Mouse (Mus musculus): ENCODE measurements around the gene Ttc12. TPM values are rescaled to one million over a fixed set of nuclear protein-coding genes. Genes with fewer than 3 reads are reported as not detected.

The Ttc12 gene
- polyA plus RNA-seq, 1 experiment from 2014 or later = 2.1 TPM

DNA sequence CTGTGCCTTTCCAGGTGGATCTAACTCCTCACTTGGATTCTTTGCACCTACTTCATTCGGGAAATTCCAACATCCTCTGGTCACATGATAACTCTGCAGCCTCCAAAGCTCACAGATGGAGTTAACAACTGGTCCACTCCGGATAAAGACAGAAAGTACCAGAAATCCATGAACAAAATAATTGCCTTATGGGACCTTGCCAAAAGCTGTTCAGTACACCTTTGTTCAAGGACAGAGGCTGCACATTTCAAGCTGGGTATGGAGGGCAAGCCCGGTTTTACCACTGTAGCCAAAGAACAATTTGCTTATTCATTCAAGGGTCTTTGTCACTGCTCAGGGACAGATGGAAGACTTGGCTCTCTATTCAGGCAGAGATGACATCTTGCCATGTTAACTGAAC lies 43.4 kb downstream of the Ttc12 start:
- no peak for DNase-seq (ENCODE audit: low spot score, missing footprints)
- WGBS = 77% methylated on average over 3 of the region's 3 CpGs

DNA sequence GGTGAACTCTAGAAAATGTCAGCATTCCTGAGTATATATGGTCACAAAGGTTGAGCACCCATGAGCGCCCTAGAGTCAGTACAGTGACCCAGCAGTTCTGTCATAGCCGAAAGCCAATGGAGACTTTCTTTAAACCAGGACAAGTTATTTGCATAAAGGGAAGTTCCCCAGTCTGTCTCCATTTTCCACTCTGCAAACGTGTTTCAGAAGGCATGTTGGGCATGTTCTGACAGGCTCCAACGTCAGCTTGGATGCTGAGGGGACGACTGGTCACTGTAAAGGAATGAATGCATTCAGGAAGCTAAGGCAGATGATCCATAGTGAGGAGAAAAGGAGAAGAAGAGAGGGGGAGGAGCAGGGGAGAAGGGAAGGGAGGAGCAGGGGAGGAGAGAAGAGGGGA lies 58.5 kb downstream of the Ttc12 start:
- 79% methylated on average over 5 of the region's 5 CpGs for WGBS
- H3K4me1 ChIP-seq (ENCODE audit: control insufficient read depth, insufficient read depth, low read length) = no peaks in the 10 kb centered on the region; the same call in 1 of the 2 replicates
- H3K4me2 ChIP-seq = no peak overlapping the region
- DNase-seq (ENCODE audit: low spot score, missing footprints) (no peak), ATAC-seq (ENCODE audit: low FRiP score) (no peak)
- H3K9me3 ChIP-seq (ENCODE audit: control insufficient read depth, low read length) = no peaks in the 10 kb centered on the region
- H3K9ac ChIP-seq (ENCODE audit: low read length) = no peak overlapping the region
- no peaks in the 10 kb centered on the region for H3K27me3 ChIP-seq (ENCODE audit: control insufficient read depth, insufficient read depth, low read length)
- H3K4me3 ChIP-seq (ENCODE audit: low read depth, low read length) = no peak overlapping the region
- no peaks in the 10 kb centered on the region for H3K36me3 ChIP-seq (ENCODE audit: control insufficient read depth, insufficient read depth, low read length)
- no peak overlapping the region for H3K27ac ChIP-seq (ENCODE audit: low read depth, low read length)

More for the DNA sequence above, 43.4 kb downstream of the Ttc12 start:
- Histone ChIP-seq H3K4me3 (ENCODE audit: low read depth, low read length) (no peak overlapping the region), H3K27ac (ENCODE audit: low read depth, low read length) (no peak overlapping the region), H3K9ac (ENCODE audit: low read length) (no peak overlapping the region), H3K4me2 (no peak overlapping the region), H3K36me3 (ENCODE audit: control insufficient read depth, insufficient read depth, low read length) (no peaks in the 10 kb centered on the region), H3K27me3 (ENCODE audit: control insufficient read depth, insufficient read depth, low read length) (no peaks in the 10 kb centered on the region), H3K4me1 (ENCODE audit: control insufficient read depth, insufficient read depth, low read length) (no peaks in the 10 kb centered on the region), H3K9me3 (ENCODE audit: control insufficient read depth, low read length) (no peaks in the 10 kb centered on the region)
- ATAC-seq (ENCODE audit: low FRiP score) = no peak

DNA sequence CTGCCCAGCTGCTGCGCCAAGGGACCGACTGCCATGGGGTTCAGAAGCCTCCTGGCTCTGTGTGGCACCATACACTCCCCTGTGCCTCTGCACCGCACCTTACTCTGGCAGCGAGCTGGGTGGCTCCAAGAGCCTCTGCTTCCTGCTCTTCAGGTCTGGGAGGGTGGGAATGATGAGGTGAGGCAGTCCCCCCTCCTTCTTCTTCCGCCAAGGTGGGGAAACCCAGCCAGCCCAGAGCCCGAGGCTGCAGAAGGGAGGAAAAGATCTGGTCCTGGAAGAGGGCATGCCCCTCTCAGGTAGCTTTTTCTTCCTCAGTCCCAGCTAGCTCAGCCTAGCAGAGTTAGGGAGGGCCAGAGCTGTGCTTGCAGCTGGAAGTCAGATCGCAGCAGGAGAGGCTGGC lies 59.1 kb downstream of the Ttc12 start, which contains the start of gene Ankk1:
Gene Ankk1, minus strand, starts transcription at position 101 of the 400 bp plus-strand sequence.
- WGBS = 87% methylated on average over 7 of the region's 7 CpGs
- Histone ChIP-seq H3K9me3 (ENCODE audit: control insufficient read depth, low read length) (no peaks in the 10 kb centered on the region), H3K4me2 (no peak within 1 kb of the TSS), H3K27ac (ENCODE audit: low read depth, low read length) (no peak within 1 kb of the TSS), H3K4me3 (ENCODE audit: low read depth, low read length) (no peak within 1 kb of the TSS), H3K27me3 (ENCODE audit: control insufficient read depth, insufficient read depth, low read length) (no peaks in the 10 kb centered on the region), H3K36me3 (ENCODE audit: control insufficient read depth, insufficient read depth, low read length) (no peaks in the 10 kb centered on the region), H3K9ac (ENCODE audit: low read length) (no peak within 1 kb of the TSS), H3K4me1 (ENCODE audit: control insufficient read depth, insufficient read depth, low read length) (no peaks in the 10 kb centered on the region; the same call in 1 of the 2 replicates)
- DNase-seq (ENCODE audit: low spot score, missing footprints) (no peak), ATAC-seq (ENCODE audit: low FRiP score) (no peak)

DNA sequence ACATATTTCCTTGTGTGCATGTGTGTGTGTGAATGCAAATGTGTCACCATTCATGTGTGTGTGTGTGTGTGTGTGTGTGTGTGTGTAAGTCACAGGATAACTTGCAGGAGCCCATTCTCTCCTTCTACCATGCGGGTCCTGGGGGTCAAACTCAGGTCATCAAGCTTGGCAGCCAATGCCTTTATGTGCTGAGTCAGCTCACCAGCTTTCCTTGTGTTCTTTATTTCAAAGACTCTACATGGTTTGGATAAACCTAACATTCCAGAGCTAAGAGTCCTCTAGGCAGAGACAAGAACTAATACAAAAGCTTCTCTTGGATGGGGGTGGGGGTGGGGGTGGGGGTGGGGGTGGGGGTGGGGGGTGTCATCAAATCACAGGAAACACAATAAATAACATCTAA lies 60.4 kb downstream of the Ttc12 start:
- no peak overlapping the region for H3K27ac ChIP-seq (ENCODE audit: low read depth, low read length)
- H3K4me2 ChIP-seq = no peak overlapping the region
- no peak overlapping the region for H3K9ac ChIP-seq (ENCODE audit: low read length)
- WGBS = 71% methylated on average over 1 of the region's 1 CpGs
- no peaks in the 10 kb centered on the region for H3K36me3 ChIP-seq (ENCODE audit: control insufficient read depth, insufficient read depth, low read length)
- ATAC-seq (ENCODE audit: low FRiP score) (no peak), DNase-seq (ENCODE audit: low spot score, missing footprints) (no peak)
- H3K4me3 ChIP-seq (ENCODE audit: low read depth, low read length) = no peak overlapping the region
- H3K9me3 ChIP-seq (ENCODE audit: control insufficient read depth, low read length) = no peaks in the 10 kb centered on the region
- no peaks in the 10 kb centered on the region for H3K27me3 ChIP-seq (ENCODE audit: control insufficient read depth, insufficient read depth, low read length)
- H3K4me1 ChIP-seq (ENCODE audit: control insufficient read depth, insufficient read depth, low read length) = no peaks in the 10 kb centered on the region; the same call in 1 of the 2 replicates

DNA sequence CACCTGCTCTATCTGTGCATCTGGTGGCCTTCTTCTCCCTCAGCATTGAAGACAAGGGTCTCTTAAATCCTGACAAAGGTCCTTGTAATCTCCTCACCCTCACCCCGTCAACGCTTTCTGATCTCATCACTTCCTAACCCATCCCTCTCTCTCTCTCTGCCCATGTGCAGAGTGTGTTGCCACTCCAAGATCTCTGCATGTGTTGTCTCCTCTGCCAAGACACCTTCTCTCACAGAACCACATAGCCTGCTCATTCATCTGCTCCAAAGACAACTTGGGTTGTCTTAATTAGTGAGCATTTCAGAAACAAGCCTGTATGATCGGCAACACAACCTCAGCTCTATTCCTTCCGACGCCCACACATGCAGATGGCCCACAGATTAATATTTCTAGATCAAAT lies 62.2 kb downstream of the Ttc12 start:
- no peaks in the 10 kb centered on the region for H3K36me3 ChIP-seq (ENCODE audit: control insufficient read depth, insufficient read depth, low read length)
- H3K9me3 ChIP-seq (ENCODE audit: control insufficient read depth, low read length) = no peaks in the 10 kb centered on the region
- ATAC-seq (ENCODE audit: low FRiP score) (no peak), DNase-seq (ENCODE audit: low spot score, missing footprints) (no peak)
- H3K27me3 ChIP-seq (ENCODE audit: control insufficient read depth, insufficient read depth, low read length) = no peaks in the 10 kb centered on the region
- H3K4me1 ChIP-seq (ENCODE audit: control insufficient read depth, insufficient read depth, low read length) = no peaks in the 10 kb centered on the region; the same call in 1 of the 2 replicates
- 93% methylated on average over 5 of the region's 5 CpGs for WGBS
- H3K9ac ChIP-seq (ENCODE audit: low read length) = no peak overlapping the region
- H3K27ac ChIP-seq (ENCODE audit: low read depth, low read length) = no peak overlapping the region
- no peak overlapping the region for H3K4me2 ChIP-seq
- H3K4me3 ChIP-seq (ENCODE audit: low read depth, low read length) = no peak overlapping the region

DNA sequence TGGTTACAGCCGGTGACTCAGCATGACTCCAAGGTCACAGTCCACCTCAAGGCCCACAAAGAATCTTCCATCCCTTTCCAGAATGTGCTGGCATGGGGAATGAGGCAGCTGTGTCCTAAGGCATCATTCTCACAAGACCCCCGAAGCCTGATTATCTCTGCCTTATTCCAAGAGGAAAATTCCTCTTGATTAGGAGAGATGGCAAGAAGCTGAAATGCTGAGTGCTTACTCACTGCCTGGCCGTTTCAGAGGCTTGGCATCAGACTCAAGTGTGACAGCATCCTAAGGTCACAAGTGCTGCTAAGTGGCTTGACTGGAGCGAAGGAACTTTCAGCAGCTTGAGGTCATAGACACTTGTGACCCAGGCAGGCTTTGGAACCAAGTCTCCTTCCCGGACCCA lies 75.4 kb downstream of the Ttc12 start:
- H3K4me1 ChIP-seq (ENCODE audit: control insufficient read depth, insufficient read depth, low read length) = peaks cover 3% of the 10 kb centered on the region
- H3K9me3 ChIP-seq (ENCODE audit: control insufficient read depth, low read length) = no peaks in the 10 kb centered on the region
- no peak overlapping the region for H3K4me3 ChIP-seq (ENCODE audit: low read depth, low read length)
- WGBS = 79% methylated on average over 5 of the region's 5 CpGs
- H3K27me3 ChIP-seq (ENCODE audit: control insufficient read depth, insufficient read depth, low read length) = no peaks in the 10 kb centered on the region
- H3K27ac ChIP-seq (ENCODE audit: low read depth, low read length) = no peak overlapping the region
- DNase-seq (ENCODE audit: low spot score, missing footprints) (no peak), ATAC-seq (ENCODE audit: low FRiP score) (no peak)
- H3K9ac ChIP-seq (ENCODE audit: low read length) = no peak overlapping the region
- H3K4me2 ChIP-seq = no peak overlapping the region
- H3K36me3 ChIP-seq (ENCODE audit: control insufficient read depth, insufficient read depth, low read length) = no peaks in the 10 kb centered on the region

DNA sequence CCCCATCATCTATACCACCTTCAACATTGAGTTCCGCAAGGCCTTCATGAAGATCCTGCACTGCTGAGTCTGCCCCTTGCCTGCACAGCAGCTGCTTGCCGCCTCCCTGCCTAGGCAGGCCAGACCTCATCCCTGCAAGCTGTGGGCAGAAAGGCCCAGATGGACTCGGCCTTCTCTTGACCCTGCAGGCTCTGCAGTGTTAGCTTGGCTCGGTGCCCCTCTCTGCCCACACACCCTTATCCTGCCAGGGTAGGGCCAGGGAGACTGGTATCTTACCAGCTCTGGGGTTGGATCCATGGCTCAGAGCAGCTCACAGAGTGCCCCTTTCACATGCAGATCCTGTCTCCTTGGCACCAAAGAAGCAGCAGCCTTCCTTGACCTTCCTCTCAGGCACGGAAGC lies 79.0 kb downstream of the Ttc12 start:
- no peaks in the 10 kb centered on the region for H3K9me3 ChIP-seq (ENCODE audit: control insufficient read depth, low read length)
- H3K4me1 ChIP-seq (ENCODE audit: control insufficient read depth, insufficient read depth, low read length) = peaks cover 3% of the 10 kb centered on the region
- ATAC-seq (ENCODE audit: low FRiP score) (no peak), DNase-seq (ENCODE audit: low spot score, missing footprints) (no peak)
- H3K9ac ChIP-seq (ENCODE audit: low read length) = no peak overlapping the region
- no peaks in the 10 kb centered on the region for H3K27me3 ChIP-seq (ENCODE audit: control insufficient read depth, insufficient read depth, low read length)
- no peak overlapping the region for H3K27ac ChIP-seq (ENCODE audit: low read depth, low read length)
- WGBS = 91% methylated on average over 5 of the region's 5 CpGs
- no peak overlapping the region for H3K4me2 ChIP-seq
- no peaks in the 10 kb centered on the region for H3K36me3 ChIP-seq (ENCODE audit: control insufficient read depth, insufficient read depth, low read length)
- no peak overlapping the region for H3K4me3 ChIP-seq (ENCODE audit: low read depth, low read length)

DNA sequence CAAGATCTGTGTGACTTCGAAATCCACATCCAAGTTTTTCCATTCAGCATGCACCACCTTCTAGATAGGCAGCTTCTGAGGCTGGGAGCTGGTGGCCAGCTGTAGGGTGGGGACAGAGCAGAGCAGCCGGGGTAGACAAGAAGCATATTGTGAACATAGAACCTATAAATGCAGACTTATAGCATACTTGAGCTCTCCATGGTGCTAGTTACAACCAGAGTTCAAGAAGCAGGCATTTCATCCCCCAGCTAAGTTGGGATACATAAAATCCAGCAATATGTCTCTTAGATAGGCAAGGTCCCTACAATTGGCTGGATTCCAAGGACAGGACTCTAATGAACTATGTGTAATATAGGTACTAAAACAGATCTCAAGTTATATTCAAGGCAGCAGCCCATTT lies 82.3 kb downstream of the Ttc12 start:
- WGBS = 71% methylated on average over 2 of the region's 2 CpGs
- Histone ChIP-seq H3K9me3 (ENCODE audit: control insufficient read depth, low read length) (no peaks in the 10 kb centered on the region), H3K4me1 (ENCODE audit: control insufficient read depth, insufficient read depth, low read length) (no peaks in the 10 kb centered on the region), H3K27me3 (ENCODE audit: control insufficient read depth, insufficient read depth, low read length) (no peaks in the 10 kb centered on the region), H3K9ac (ENCODE audit: low read length) (no peak overlapping the region), H3K4me3 (ENCODE audit: low read depth, low read length) (no peak overlapping the region), H3K27ac (ENCODE audit: low read depth, low read length) (no peak overlapping the region), H3K36me3 (ENCODE audit: control insufficient read depth, insufficient read depth, low read length) (no peaks in the 10 kb centered on the region), H3K4me2 (no peak overlapping the region)
- no peak for DNase-seq (ENCODE audit: low spot score, missing footprints)
- ATAC-seq (ENCODE audit: low FRiP score) = no peak

DNA sequence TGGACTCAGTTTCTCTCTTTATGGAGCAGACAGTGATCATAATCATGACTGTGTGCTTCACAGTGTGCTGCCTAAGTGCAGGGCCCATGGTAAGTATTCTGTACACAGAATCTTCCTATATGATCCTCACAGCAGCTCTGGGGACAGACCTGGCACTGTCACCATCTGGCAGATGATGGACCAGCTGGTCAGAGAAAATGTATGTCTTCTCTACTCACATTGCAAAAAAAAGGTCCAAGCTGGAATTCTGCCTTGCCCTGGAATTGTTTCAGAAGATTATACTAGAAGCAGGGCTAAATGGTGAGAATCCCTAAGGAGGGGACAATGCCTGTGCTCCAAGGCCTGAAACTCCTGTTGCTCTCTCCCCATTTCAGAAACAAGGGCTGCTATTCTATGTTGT lies 90.0 kb downstream of the Ttc12 start:
- Histone ChIP-seq H3K27me3 (ENCODE audit: control insufficient read depth, insufficient read depth, low read length) (no peaks in the 10 kb centered on the region), H3K4me2 (no peak overlapping the region), H3K4me3 (ENCODE audit: low read depth, low read length) (no peak overlapping the region), H3K27ac (ENCODE audit: low read depth, low read length) (no peak overlapping the region), H3K4me1 (ENCODE audit: control insufficient read depth, insufficient read depth, low read length) (no peaks in the 10 kb centered on the region), H3K9ac (ENCODE audit: low read length) (no peak overlapping the region), H3K9me3 (ENCODE audit: control insufficient read depth, low read length) (no peaks in the 10 kb centered on the region), H3K36me3 (ENCODE audit: control insufficient read depth, insufficient read depth, low read length) (no peaks in the 10 kb centered on the region)
- DNase-seq (ENCODE audit: low spot score, missing footprints) (no peak), ATAC-seq (ENCODE audit: low FRiP score) (no peak)

DNA sequence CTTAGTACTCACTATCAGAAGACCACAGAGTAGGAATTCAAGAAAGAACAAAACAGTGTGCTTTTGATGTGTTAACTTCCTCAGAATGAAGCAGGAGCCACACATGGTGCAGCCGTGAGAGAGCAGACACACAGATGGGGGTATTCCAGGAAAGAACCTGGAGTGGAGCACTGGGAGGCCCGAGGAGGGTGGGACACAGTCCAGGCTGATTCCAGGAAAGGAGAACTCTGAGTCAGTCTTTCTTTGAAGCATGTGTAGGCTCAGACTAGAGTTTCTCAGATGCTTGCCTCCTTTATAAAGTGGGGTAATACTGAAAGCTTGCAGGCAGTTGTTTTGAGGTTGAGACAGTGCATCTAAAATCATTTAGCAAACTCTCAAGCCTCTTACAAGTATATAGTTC lies 93.8 kb downstream of the Ttc12 start:
- no peak overlapping the region for H3K4me2 ChIP-seq
- no peaks in the 10 kb centered on the region for H3K9me3 ChIP-seq (ENCODE audit: control insufficient read depth, low read length)
- WGBS = 74% methylated on average over 2 of the region's 2 CpGs
- H3K36me3 ChIP-seq (ENCODE audit: control insufficient read depth, insufficient read depth, low read length) = no peaks in the 10 kb centered on the region
- ATAC-seq (ENCODE audit: low FRiP score) (no peak), DNase-seq (ENCODE audit: low spot score, missing footprints) (no peak)
- no peak overlapping the region for H3K27ac ChIP-seq (ENCODE audit: low read depth, low read length)
- H3K4me3 ChIP-seq (ENCODE audit: low read depth, low read length) = no peak overlapping the region
- H3K4me1 ChIP-seq (ENCODE audit: control insufficient read depth, insufficient read depth, low read length) = no peaks in the 10 kb centered on the region
- no peak overlapping the region for H3K9ac ChIP-seq (ENCODE audit: low read length)
- no peaks in the 10 kb centered on the region for H3K27me3 ChIP-seq (ENCODE audit: control insufficient read depth, insufficient read depth, low read length)

Data from midbrain, embryonic 11.5 days (tissue).